In genomic region chr3:152348011-152348830, GRCm38 (mm10) we compare ENCODE assay signal across 13 mouse cellular contexts. TPM values are rescaled to one million over a fixed set of nuclear protein-coding genes. Genes with fewer than 3 reads are reported as not detected.
DNase-seq lines count a peak whose midpoint lies in the region; ATAC-seq and TF ChIP-seq lines count a peak whose summit lies in the region.
"Had no signal": no experiment of that assay in that cellular context is flagged by ENCODE, and none has a peak within 500 bp of the region (broad histone marks: within the 10 kb centered on the region; RNA-seq: fewer than 3 reads in every experiment).

No protein-coding gene starts in this region.

- 85% methylated on average over 10 of the region's 10 CpGs for WGBS in heart, embryonic 14.5 days
- WGBS in neural tube, embryonic 12.5 days = 88% methylated on average over 10 of the region's 10 CpGs
- 83% methylated on average over 10 of the region's 10 CpGs for WGBS in hindbrain, postnatal 0 days
- WGBS in neural tube, embryonic 15.5 days = 91% methylated on average over 10 of the region's 10 CpGs
- 92% methylated on average over 10 of the region's 10 CpGs for WGBS in forebrain, embryonic 14.5 days

- no peak overlapping the region for H3K4me3 ChIP-seq in heart, embryonic 14.5 days (ENCODE audit: control insufficient read depth in 1 of 2, insufficient read depth in 1 of 2, low read depth in 1 of 2, low read length in 2 of 2)
- no peak overlapping the region for H3K4me3 ChIP-seq in neural tube, embryonic 12.5 days
- H3K4me3 ChIP-seq in hindbrain, postnatal 0 days (ENCODE audit: low read length) = no peak overlapping the region
- H3K4me3 ChIP-seq in neural tube, embryonic 15.5 days (replicated peaks) = no peak overlapping the region
- H3K4me3 ChIP-seq in forebrain, embryonic 14.5 days (ENCODE audit: low read depth, low read length) = no peak overlapping the region
- H3K4me3 ChIP-seq: heart, adult 2 months had no signal

- intact Hi-C loops in heart, postnatal 25 days (cut with DNase I) = no loop called here

- no peaks in the 10 kb centered on the region for H3K27me3 ChIP-seq in heart, embryonic 14.5 days (ENCODE audit: control insufficient read depth, insufficient read depth, low read length)
- no peaks in the 10 kb centered on the region for H3K27me3 ChIP-seq in neural tube, embryonic 12.5 days (replicated peaks)
- H3K27me3 ChIP-seq in hindbrain, postnatal 0 days (ENCODE audit: insufficient read depth, low read length) = no peaks in the 10 kb centered on the region
- H3K27me3 ChIP-seq in neural tube, embryonic 15.5 days (replicated peaks) = no peaks in the 10 kb centered on the region
- no peaks in the 10 kb centered on the region for H3K27me3 ChIP-seq in forebrain, embryonic 14.5 days (replicated peaks; ENCODE audit: control insufficient read depth, insufficient read depth, low read length)
- H3K27me3 ChIP-seq: limb, embryonic 12.5 days had no signal

- no peak for ATAC-seq in heart, embryonic 14.5 days (ENCODE audit: insufficient number of reproducible peaks, insufficient read depth, low FRiP score, low read depth)
- no peak for ATAC-seq in neural tube, embryonic 12.5 days (ENCODE audit: low FRiP score, low read depth)
- no peak for ATAC-seq in hindbrain, postnatal 0 days
- no peak for ATAC-seq in neural tube, embryonic 15.5 days (ENCODE audit: low FRiP score)
- no peak for ATAC-seq in forebrain, embryonic 14.5 days

- no peak for TF ChIP-seq CTCF in hindbrain, postnatal 0 days (IDR thresholded peaks at IDR 0.05; ENCODE audit: low read depth)

- no peaks in the 10 kb centered on the region for H3K9me3 ChIP-seq in heart, embryonic 14.5 days (ENCODE audit: control insufficient read depth, low read length)
- H3K9me3 ChIP-seq in neural tube, embryonic 12.5 days = no peaks in the 10 kb centered on the region
- no peaks in the 10 kb centered on the region for H3K9me3 ChIP-seq in hindbrain, postnatal 0 days (ENCODE audit: low read length)
- H3K9me3 ChIP-seq in neural tube, embryonic 15.5 days (replicated peaks) = no peaks in the 10 kb centered on the region
- no peaks in the 10 kb centered on the region for H3K9me3 ChIP-seq in forebrain, embryonic 14.5 days (replicated peaks; ENCODE audit: control insufficient read depth, low read length)
- H3K9me3 ChIP-seq: limb, embryonic 12.5 days had no signal

- H3K4me1 ChIP-seq in heart, embryonic 14.5 days (ENCODE audit: control insufficient read depth in 2 of 2, insufficient read depth in 2 of 2, low read length in 2 of 2) = peaks cover 5 to 25% of the 10 kb centered on the region in 2 experiments; a peak in 3 of 4 replicates
- peaks cover 21% of the 10 kb centered on the region for H3K4me1 ChIP-seq in neural tube, embryonic 12.5 days
- H3K4me1 ChIP-seq in hindbrain, postnatal 0 days (ENCODE audit: insufficient read depth, low read length) = 0 out of 2 replicates have a peak, but pooled peaks cover 6% of the 10 kb centered on the region
- peaks cover 42% of the 10 kb centered on the region for H3K4me1 ChIP-seq in neural tube, embryonic 15.5 days
- H3K4me1 ChIP-seq in forebrain, embryonic 14.5 days (ENCODE audit: control insufficient read depth, insufficient read depth, low read length) = peaks cover 6% of the 10 kb centered on the region

- H3K27ac ChIP-seq in heart, embryonic 14.5 days (replicated peaks in 1 of 2; ENCODE audit: control insufficient read depth in 1 of 2, insufficient read depth in 1 of 2, low read depth in 2 of 2, low read length in 2 of 2) = no peak overlapping the region
- H3K27ac ChIP-seq in neural tube, embryonic 12.5 days = no peak overlapping the region
- no peak overlapping the region for H3K27ac ChIP-seq in hindbrain, postnatal 0 days
- no peak overlapping the region for H3K27ac ChIP-seq in neural tube, embryonic 15.5 days (replicated peaks)
- H3K27ac ChIP-seq in forebrain, embryonic 14.5 days (ENCODE audit: low read depth, low read length) = no peak overlapping the region
- H3K27ac ChIP-seq: heart, adult 2 months; limb, embryonic 12.5 days had no signal

- H3K9ac ChIP-seq in heart, embryonic 14.5 days (ENCODE audit: low read length) = no peak overlapping the region
- H3K9ac ChIP-seq in neural tube, embryonic 12.5 days = no peak overlapping the region
- no peak overlapping the region for H3K9ac ChIP-seq in hindbrain, postnatal 0 days (replicated peaks; ENCODE audit: low read length)
- H3K9ac ChIP-seq in neural tube, embryonic 15.5 days (replicated peaks) = no peak overlapping the region
- H3K9ac ChIP-seq in forebrain, embryonic 14.5 days (ENCODE audit: low read length) = no peak overlapping the region

- H3K36me3 ChIP-seq in heart, embryonic 14.5 days (ENCODE audit: control insufficient read depth, insufficient read depth, low read length) = no peaks in the 10 kb centered on the region; the same call in 1 of the 2 replicates
- H3K36me3 ChIP-seq in neural tube, embryonic 12.5 days = no peaks in the 10 kb centered on the region
- no peaks in the 10 kb centered on the region for H3K36me3 ChIP-seq in hindbrain, postnatal 0 days (ENCODE audit: insufficient read depth, low read length)
- no peaks in the 10 kb centered on the region for H3K36me3 ChIP-seq in neural tube, embryonic 15.5 days
- no peaks in the 10 kb centered on the region for H3K36me3 ChIP-seq in forebrain, embryonic 14.5 days (ENCODE audit: control insufficient read depth, insufficient read depth, low read length)

- no peak for DNase-seq in heart, postnatal 25 days (ENCODE audit: low spot score)
- DNase-seq in neural tube, embryonic 10.5 days (ENCODE audit: extremely low spot score, low spot score) = no peak
- DNase-seq in hindbrain, postnatal 0 days (ENCODE audit: low spot score) = no peak
- DNase-seq in forebrain, embryonic 14.5 days (ENCODE audit: low spot score) = no peak
- DNase-seq: cerebellum, postnatal 14 days; heart, adult 2 months; kidney, adult 11 months; layer of hippocampus, adult 9-11 months; thymus, postnatal 14 days had no signal

- peak overlapping the region; percentile 68; the same call in 1 of the 2 replicates for H3K4me2 ChIP-seq in heart, embryonic 14.5 days (ENCODE audit: low read length)
- peak overlapping the region; percentile 6; the same call in 1 of the 2 replicates for H3K4me2 ChIP-seq in neural tube, embryonic 12.5 days (replicated peaks)
- H3K4me2 ChIP-seq in hindbrain, postnatal 0 days (ENCODE audit: low read depth, low read length) = peak overlapping the region; percentile 65; the same call in 1 of the 2 replicates
- peak overlapping the region; percentile 70 for H3K4me2 ChIP-seq in neural tube, embryonic 15.5 days
- no peak overlapping the region for H3K4me2 ChIP-seq in forebrain, embryonic 14.5 days (ENCODE audit: low read length)

RNA-seq across cellular contexts. Expression of gene Usp33, which starts 1.9 kb away (rescaled TPM):
- polyA plus RNA-seq in heart, embryonic 14.5 days (2014; fragmentation: Nextera tagmentation; extraction: Ambion mirVana) = 29.9 and 33.0 TPM in 2 replicates
- total RNA-seq in heart, postnatal 25 days (2021) = 10 to 100 TPM; 22.3 to 25.2 TPM
- polyA plus RNA-seq in neural tube, embryonic 12.5 days (2016; fragmentation: Nextera tagmentation; extraction: Ambion mirVana) = 80.0 and 86.7 TPM in 2 replicates
- 51.5 and 74.1 TPM in 2 replicates for total RNA-seq in hindbrain, postnatal 0 days (2014; rRNA removed)
- 63.5 and 64.8 TPM in 2 replicates for polyA plus RNA-seq in hindbrain, postnatal 0 days (2015; fragmentation: Nextera tagmentation; extraction: Ambion mirVana)
- polyA plus RNA-seq in neural tube, embryonic 15.5 days (2015; fragmentation: Nextera tagmentation; extraction: Ambion mirVana) = 80.9 and 88.5 TPM in 2 replicates
- polyA plus RNA-seq in forebrain, embryonic 14.5 days (2014; fragmentation: Nextera tagmentation; extraction: Ambion mirVana) = 85.4 and 97.3 TPM in 2 replicates

RNA-seq across cellular contexts. Expression of gene Miga1, which starts 8.0 kb away (rescaled TPM):
- 15.9 and 16.4 TPM in 2 replicates for polyA plus RNA-seq in heart, embryonic 14.5 days (2014; fragmentation: Nextera tagmentation; extraction: Ambion mirVana)
- 10 to 100 TPM in 1 of 2 experiments, 1 to 10 TPM in 1; 9.6 to 10.3 TPM for total RNA-seq in heart, postnatal 25 days (2021)
- polyA plus RNA-seq in neural tube, embryonic 12.5 days (2016; fragmentation: Nextera tagmentation; extraction: Ambion mirVana) = 21.7 and 22.0 TPM in 2 replicates
- total RNA-seq in hindbrain, postnatal 0 days (2014; rRNA removed) = 13.6 and 16.7 TPM in 2 replicates
- 21.1 and 22.5 TPM in 2 replicates for polyA plus RNA-seq in hindbrain, postnatal 0 days (2015; fragmentation: Nextera tagmentation; extraction: Ambion mirVana)
- polyA plus RNA-seq in neural tube, embryonic 15.5 days (2015; fragmentation: Nextera tagmentation; extraction: Ambion mirVana) = 16.8 and 17.3 TPM in 2 replicates
- polyA plus RNA-seq in forebrain, embryonic 14.5 days (2014; fragmentation: Nextera tagmentation; extraction: Ambion mirVana) = 19.4 and 19.8 TPM in 2 replicates

RNA-seq across cellular contexts. Expression of gene Zzz3, which starts 47.1 kb away (rescaled TPM):
- polyA plus RNA-seq in heart, embryonic 14.5 days (2014; fragmentation: Nextera tagmentation; extraction: Ambion mirVana) = 34.5 and 36.3 TPM in 2 replicates
- total RNA-seq in heart, postnatal 25 days (2021) = 10 to 100 TPM; 22.8 to 23.5 TPM
- polyA plus RNA-seq in neural tube, embryonic 12.5 days (2016; fragmentation: Nextera tagmentation; extraction: Ambion mirVana) = 43.1 and 46.0 TPM in 2 replicates
- 28.0 and 33.3 TPM in 2 replicates for total RNA-seq in hindbrain, postnatal 0 days (2014; rRNA removed)
- 20.9 and 23.4 TPM in 2 replicates for polyA plus RNA-seq in hindbrain, postnatal 0 days (2015; fragmentation: Nextera tagmentation; extraction: Ambion mirVana)
- 23.4 and 27.5 TPM in 2 replicates for polyA plus RNA-seq in neural tube, embryonic 15.5 days (2015; fragmentation: Nextera tagmentation; extraction: Ambion mirVana)
- polyA plus RNA-seq in forebrain, embryonic 14.5 days (2014; fragmentation: Nextera tagmentation; extraction: Ambion mirVana) = 42.1 and 44.0 TPM in 2 replicates
